Mouse (Mus musculus) liver, embryonic 16.5 days (tissue): ENCODE results near the gene Srgap3. TPM values are rescaled to one million over a fixed set of nuclear protein-coding genes. Genes with fewer than 3 reads are reported as not detected.

Source experiments
- ATAC-seq: fragments of 200-750 bp; cut with Nextera tagmentation; 2 replicates; pipeline ENCODE4 v1.8.0; 2017; ENCODE audit warnings: low read depth, mild to moderate bottlenecking, moderate number of reproducible peaks, moderate library complexity
- H3K27ac ChIP-seq: fragments of 300-500 bp; sonication (generic); 2 replicates; pipeline ENCODE4 v1.5.1; 2014; ENCODE audit warnings: mild to moderate bottlenecking, low read length
- H3K27me3 ChIP-seq: fragments of 300-500 bp; sonication (generic); 2 replicates; pipeline ENCODE4 v1.6.1; 2014; ENCODE audit warnings: low read depth, low read length, mixed read lengths; ENCODE audit not compliant: control insufficient read depth, insufficient read depth
- H3K36me3 ChIP-seq: fragments of 300-500 bp; sonication (generic); 2 replicates; pipeline ENCODE4 v1.6.1; 2014; ENCODE audit warnings: mild to moderate bottlenecking; ENCODE audit not compliant: control insufficient read depth, insufficient read depth
- H3K4me1 ChIP-seq: fragments of 300-500 bp; sonication (generic); 2 replicates; pipeline ENCODE4 v1.6.1; 2014; ENCODE audit warnings: low read depth, low read length, mixed read lengths; ENCODE audit not compliant: control insufficient read depth
- H3K4me2 ChIP-seq: fragments of 300-500 bp; sonication (generic); 2 replicates; pipeline ENCODE4 v1.6.1; 2014; ENCODE audit warnings: low read depth, low read length, mixed read lengths
- H3K4me3 ChIP-seq: fragments of 300-500 bp; sonication (generic); 2 replicates; pipeline ENCODE4 v1.5.1; 2014; ENCODE audit warnings: low read depth, mild to moderate bottlenecking, low read length
- H3K9ac ChIP-seq: fragments of 300-500 bp; sonication (generic); 2 replicates; pipeline ENCODE4 v1.6.1; 2014; ENCODE audit warnings: low read depth, low read length
- H3K9me3 ChIP-seq: fragments of 300-500 bp; sonication (generic); replicated peaks from 2 replicates; pipeline ENCODE4 v1.6.1; 2016; ENCODE audit warnings: low read length; ENCODE audit not compliant: control insufficient read depth
- WGBS: fragments of 180-500 bp; shearing (Covaris S2); extraction: QIAGEN DNeasy Blood & Tissue Kit; methylation state at CpG from one replicate; pipeline ENCODE4 v1.1.7; 2014; ENCODE audit not compliant: insufficient replicate concordance; 5-methylcytosine and 5-hydroxymethylcytosine counted together
- polyA plus RNA-seq: library from polyadenylated mRNA; unstranded; fragments of >200 nt; fragmentation: Nextera tagmentation; extraction: Ambion mirVana; gene quantifications from 2 replicates; pipeline ENCODE4 v1.2.1, GENCODE M21; 2015

The Srgap3 gene
- polyA plus RNA-seq, 1 experiment from 2014 or later: 0.22 TPM

DNA sequence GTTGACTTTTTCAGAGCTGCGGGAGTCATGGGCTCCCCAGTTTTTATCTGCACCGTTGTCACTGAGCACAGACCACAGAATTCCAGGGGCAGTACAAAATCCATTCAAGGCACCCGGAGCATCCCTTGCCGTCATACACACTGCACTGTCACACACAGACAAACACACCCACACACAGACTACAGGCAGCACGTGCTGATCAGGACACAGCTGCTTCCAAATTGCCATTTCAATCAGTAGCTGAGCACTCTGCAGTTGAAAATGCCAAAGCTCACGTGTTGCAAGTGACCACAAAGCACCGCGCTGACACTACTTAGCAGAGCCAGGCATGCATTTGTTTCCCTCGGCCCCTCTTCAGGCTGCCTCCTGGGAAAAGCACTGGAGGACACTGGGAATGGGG, 7.8 kb downstream of the Srgap3 start:
- ATAC-seq: no peak
- Histone ChIP-seq H3K9me3 (no peaks in the 10 kb centered on the region), H3K4me2 (no peak overlapping the region), H3K27ac (no peak overlapping the region), H3K9ac (no peak overlapping the region), H3K36me3 (no peaks in the 10 kb centered on the region), H3K4me1 (no peaks in the 10 kb centered on the region), H3K27me3 (no peaks in the 10 kb centered on the region), H3K4me3 (no peak overlapping the region)
- WGBS: 73% methylated on average over 9 of the region's 9 CpGs

DNA sequence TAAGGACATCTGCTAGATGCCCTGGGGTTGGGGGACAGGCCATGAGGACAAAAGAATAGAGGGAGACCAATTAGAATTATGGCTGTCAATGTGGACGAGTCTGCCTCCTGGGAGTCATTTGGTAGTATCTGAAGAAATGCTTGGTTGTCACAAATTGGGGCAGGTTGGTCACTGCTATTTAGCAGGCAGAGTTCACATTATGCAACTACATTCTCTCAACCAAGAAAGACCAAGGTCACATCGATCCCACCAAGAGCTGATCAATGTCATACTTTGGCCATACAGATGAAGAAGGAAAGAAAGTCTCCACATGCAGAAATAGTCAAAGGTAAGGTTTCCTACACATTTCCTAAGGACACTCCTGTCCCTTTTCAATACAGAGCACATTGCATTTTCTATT, 9.3 kb downstream of the Srgap3 start:
- H3K9ac ChIP-seq: no peak overlapping the region
- H3K4me3 ChIP-seq: no peak overlapping the region
- H3K9me3 ChIP-seq: no peaks in the 10 kb centered on the region
- H3K4me1 ChIP-seq: no peaks in the 10 kb centered on the region
- WGBS: 58% methylated on average over 2 of the region's 2 CpGs
- no peak overlapping the region for H3K27ac ChIP-seq
- H3K4me2 ChIP-seq: no peak overlapping the region
- no peaks in the 10 kb centered on the region for H3K36me3 ChIP-seq
- no peak for ATAC-seq
- no peaks in the 10 kb centered on the region for H3K27me3 ChIP-seq

DNA sequence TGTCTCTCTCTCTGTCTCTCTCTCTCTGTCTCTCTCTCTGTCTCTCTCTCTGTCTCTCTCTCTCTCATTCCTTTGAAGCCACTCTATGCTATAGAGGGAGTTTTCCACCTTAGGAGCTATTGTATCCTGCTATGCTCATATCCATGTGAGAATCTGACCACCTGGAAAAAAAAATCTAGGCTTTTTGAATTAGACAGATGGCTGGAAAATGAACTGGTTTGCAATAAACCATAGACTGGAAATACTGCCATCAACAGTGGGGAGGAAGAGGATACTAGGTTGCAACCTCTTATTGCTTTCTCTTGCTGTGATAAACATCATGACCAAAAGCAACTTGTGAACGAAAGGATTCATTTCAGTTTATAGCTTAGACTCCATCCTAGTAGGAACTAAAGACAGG, 12.6 kb downstream of the Srgap3 start:
- Histone ChIP-seq H3K27me3 (no peaks in the 10 kb centered on the region), H3K36me3 (no peaks in the 10 kb centered on the region), H3K4me3 (no peak overlapping the region), H3K27ac (no peak overlapping the region), H3K4me1 (no peaks in the 10 kb centered on the region), H3K9ac (no peak overlapping the region), H3K9me3 (no peaks in the 10 kb centered on the region), H3K4me2 (no peak overlapping the region)
- ATAC-seq: no peak
- 47% methylated on average over 1 of the region's 1 CpGs for WGBS

DNA sequence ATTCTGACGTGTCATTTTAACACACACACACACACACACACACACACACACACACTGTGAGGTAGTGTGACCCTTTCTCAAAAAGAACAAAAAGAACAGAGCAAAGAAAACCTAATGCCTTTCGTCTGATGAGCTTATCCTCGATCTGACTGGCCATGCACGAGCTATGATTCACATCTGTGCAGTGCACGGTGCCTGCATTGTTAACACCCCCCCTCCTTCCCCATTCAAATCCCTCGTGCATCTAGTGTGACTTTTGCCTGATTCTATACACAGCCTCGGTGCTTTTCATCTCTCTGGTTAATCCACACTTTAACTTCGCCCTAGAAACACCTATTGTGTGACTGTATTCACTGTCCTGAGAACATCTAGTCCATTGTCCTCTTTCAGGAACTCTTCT, 14.5 kb downstream of the Srgap3 start:
- H3K9ac ChIP-seq: no peak overlapping the region
- no peak overlapping the region for H3K4me3 ChIP-seq
- WGBS: 48% methylated on average over 8 of the region's 8 CpGs
- ATAC-seq: no peak
- H3K27me3 ChIP-seq: no peaks in the 10 kb centered on the region
- no peaks in the 10 kb centered on the region for H3K9me3 ChIP-seq
- no peaks in the 10 kb centered on the region for H3K4me1 ChIP-seq
- no peak overlapping the region for H3K4me2 ChIP-seq
- H3K36me3 ChIP-seq: no peaks in the 10 kb centered on the region
- H3K27ac ChIP-seq: no peak overlapping the region

DNA sequence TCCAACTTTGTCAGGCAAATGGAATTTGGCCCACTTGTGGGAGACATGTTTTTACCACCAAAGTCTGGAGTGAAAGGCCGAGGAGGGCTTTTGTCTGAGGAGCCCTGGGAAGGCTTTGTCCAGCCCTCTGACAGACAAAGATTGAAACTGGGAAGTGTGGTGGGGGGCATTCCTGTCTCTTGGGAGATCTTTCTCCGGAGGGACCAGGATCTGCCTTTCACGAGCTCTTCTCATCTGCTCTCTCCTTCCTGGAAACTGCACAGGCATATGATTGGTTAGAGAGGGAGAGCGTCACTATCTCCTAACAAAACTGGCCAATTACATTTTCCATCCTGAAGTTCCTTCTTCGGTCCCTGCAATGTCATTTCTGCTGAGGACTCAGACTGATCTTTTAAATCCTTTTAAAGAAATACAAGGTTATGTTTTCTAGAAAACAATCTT, 17.0 kb downstream of the Srgap3 start:
- Histone ChIP-seq H3K9ac (no peak overlapping the region), H3K4me2 (no peak overlapping the region), H3K27me3 (no peaks in the 10 kb centered on the region), H3K9me3 (no peaks in the 10 kb centered on the region), H3K36me3 (no peaks in the 10 kb centered on the region), H3K4me1 (no peaks in the 10 kb centered on the region), H3K4me3 (no peak overlapping the region), H3K27ac (no peak overlapping the region)
- ATAC-seq: no peak
- WGBS: 52% methylated on average over 5 of the region's 5 CpGs

DNA sequence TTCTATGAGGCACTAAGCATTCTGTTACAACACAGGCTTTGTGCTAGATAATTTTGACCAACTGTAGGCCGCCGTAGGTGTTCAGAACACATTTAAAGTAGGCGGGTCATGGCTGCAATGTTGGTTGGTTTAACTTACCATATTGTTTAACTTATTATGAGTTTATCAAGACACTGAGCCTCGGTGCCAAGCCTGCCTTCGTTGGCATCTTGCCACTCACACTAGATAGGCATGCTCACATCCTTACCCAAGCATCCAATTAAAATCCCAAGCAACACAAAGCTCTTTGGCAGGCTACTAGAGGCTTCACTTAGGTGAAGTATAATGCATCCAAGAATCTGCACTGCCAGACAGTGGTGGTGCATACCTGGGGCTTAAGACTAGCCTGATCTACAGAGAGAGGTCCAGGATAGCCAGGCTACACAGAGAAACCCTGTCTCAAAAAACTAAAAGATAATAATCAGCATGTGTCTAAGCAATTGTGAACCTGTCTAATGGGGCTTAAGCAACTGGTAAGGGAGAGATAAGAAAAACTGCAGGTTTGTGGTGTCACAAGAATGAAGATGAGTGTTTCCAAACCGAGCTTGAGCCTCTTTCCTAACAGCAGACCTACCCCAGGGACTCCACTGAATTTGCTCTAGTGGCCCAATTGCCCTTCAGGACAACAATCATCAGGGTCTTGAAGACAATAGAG, 17.6 kb downstream of the Srgap3 start:
- Histone ChIP-seq H3K36me3 (no peaks in the 10 kb centered on the region), H3K4me1 (no peaks in the 10 kb centered on the region), H3K4me2 (no peak overlapping the region), H3K27me3 (no peaks in the 10 kb centered on the region), H3K27ac (no peak overlapping the region), H3K4me3 (no peak overlapping the region), H3K9me3 (no peaks in the 10 kb centered on the region), H3K9ac (no peak overlapping the region)
- 54% methylated on average over 6 of the region's 6 CpGs for WGBS
- ATAC-seq: no peak

DNA sequence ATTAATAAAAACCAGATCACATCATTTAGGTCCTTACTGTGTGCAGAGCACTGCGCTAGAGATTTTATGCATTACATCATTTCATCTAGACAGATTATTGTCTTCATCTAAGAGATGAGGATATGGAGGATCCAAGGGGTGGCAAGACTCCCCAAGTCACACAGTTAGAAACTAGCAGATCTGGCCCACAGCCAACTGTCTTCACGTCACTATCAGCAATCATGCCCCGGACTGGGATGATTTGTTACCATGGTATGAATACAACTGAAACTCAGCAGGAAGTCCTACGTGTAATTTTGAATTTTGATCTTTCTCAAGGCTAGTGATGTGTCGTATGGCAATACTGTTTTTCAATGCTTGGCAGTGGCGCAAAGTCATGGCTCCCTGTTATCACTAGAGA, 18.2 kb downstream of the Srgap3 start:
- no peaks in the 10 kb centered on the region for H3K9me3 ChIP-seq
- no peaks in the 10 kb centered on the region for H3K27me3 ChIP-seq
- no peak for ATAC-seq
- no peak overlapping the region for H3K4me3 ChIP-seq
- no peaks in the 10 kb centered on the region for H3K36me3 ChIP-seq
- H3K9ac ChIP-seq: no peak overlapping the region
- 56% methylated on average over 6 of the region's 6 CpGs for WGBS
- no peaks in the 10 kb centered on the region for H3K4me1 ChIP-seq
- H3K4me2 ChIP-seq: no peak overlapping the region
- no peak overlapping the region for H3K27ac ChIP-seq

DNA sequence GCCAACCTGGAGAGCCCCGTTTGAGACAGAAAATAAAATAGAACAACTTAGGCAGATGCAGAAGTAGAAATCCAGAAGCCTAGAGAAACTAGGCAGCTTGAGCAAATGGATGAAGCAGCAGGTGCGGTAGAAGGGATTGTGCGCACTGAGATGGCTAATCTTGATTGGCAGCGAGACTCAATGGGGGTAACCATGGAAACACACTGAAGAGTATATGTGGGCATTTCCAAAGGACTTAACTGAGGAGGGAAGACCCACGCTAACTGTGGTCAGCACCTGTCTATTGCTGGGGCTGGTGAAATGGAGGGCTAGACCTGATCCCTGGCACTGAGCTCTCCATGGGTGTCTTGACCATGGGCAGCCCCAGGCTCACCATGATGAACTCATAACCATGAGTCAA, 19.7 kb downstream of the Srgap3 start:
- Histone ChIP-seq H3K4me2 (no peak overlapping the region), H3K4me3 (no peak overlapping the region), H3K9ac (no peak overlapping the region), H3K27me3 (no peaks in the 10 kb centered on the region), H3K4me1 (no peaks in the 10 kb centered on the region), H3K36me3 (no peaks in the 10 kb centered on the region), H3K27ac (no peak overlapping the region), H3K9me3 (no peaks in the 10 kb centered on the region)
- no peak for ATAC-seq
- 71% methylated on average over 5 of the region's 5 CpGs for WGBS

DNA sequence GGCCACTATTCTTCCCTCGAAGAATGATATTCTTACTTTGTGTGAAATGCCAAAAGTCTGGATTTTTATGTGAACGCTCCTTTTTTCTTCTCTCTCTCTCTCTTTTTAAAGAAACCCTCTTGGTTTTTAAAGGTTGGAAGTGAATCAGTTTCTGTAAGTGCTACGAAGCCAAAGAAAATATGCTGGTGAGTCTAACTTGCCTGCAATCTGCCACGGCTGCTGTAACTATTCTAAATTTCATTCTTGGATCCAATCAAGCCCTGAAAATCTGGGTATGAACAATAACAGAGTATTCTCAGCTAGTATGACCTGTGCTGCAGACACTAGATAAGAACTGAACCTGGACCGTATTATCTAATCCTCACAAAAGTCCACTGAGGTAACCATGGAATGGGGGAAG, 21.1 kb downstream of the Srgap3 start:
- no peak overlapping the region for H3K4me2 ChIP-seq
- WGBS: 56% methylated on average over 5 of the region's 5 CpGs
- no peaks in the 10 kb centered on the region for H3K9me3 ChIP-seq
- ATAC-seq: no peak
- H3K36me3 ChIP-seq: no peaks in the 10 kb centered on the region
- no peak overlapping the region for H3K9ac ChIP-seq
- H3K4me3 ChIP-seq: no peak overlapping the region
- H3K27me3 ChIP-seq: no peaks in the 10 kb centered on the region
- no peaks in the 10 kb centered on the region for H3K4me1 ChIP-seq
- no peak overlapping the region for H3K27ac ChIP-seq
